In the genomic region with DNA sequence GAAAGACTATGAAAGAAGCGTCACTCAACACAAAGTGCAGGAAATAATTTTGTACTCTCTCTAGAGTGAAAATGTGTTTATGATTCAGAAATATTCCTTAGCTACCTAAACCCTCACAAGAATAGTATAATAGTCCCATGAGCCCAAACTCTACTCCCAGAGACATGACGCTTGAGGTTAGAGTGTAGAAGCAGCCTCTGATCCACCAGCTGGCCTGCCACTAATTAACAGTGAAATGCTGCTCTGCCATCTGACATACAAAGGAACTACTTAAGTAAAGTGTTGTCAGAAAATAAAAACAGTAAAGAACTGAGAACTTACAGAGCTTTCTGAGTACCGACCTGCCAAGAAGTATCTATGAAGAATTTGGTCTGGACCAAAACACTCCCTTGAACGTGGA, we compare ENCODE assay signal across 32 mouse cellular contexts. TPM values are rescaled to one million over a fixed set of nuclear protein-coding genes. Genes with fewer than 3 reads are reported as not detected.
DNase-seq lines count a peak whose midpoint lies in the region; ATAC-seq and TF ChIP-seq lines count a peak whose summit lies in the region.
"Had no signal": no experiment of that assay in that cellular context is flagged by ENCODE, and none has a peak within 500 bp of the region (broad histone marks: within the 10 kb centered on the region; RNA-seq: fewer than 3 reads in every experiment).

No protein-coding gene starts in this region.

- no peaks in the 10 kb centered on the region for H3K9me3 ChIP-seq in forebrain, embryonic 13.5 days (replicated peaks)
- H3K9me3 ChIP-seq in forebrain, embryonic 11.5 days (ENCODE audit: control insufficient read depth, low read length): no peaks in the 10 kb centered on the region
- H3K9me3 ChIP-seq in forebrain, postnatal 0 days (ENCODE audit: low read length): no peaks in the 10 kb centered on the region
- H3K9me3 ChIP-seq in forebrain, embryonic 16.5 days (ENCODE audit: control insufficient read depth, low read length): no peaks in the 10 kb centered on the region
- no peaks in the 10 kb centered on the region for H3K9me3 ChIP-seq in limb, embryonic 10.5 days (replicated peaks)
- H3K9me3 ChIP-seq: embryonic facial prominence, embryonic 15.5 days; G1E; heart, embryonic 10.5 days; heart, embryonic 13.5 days had no signal

- 74% methylated on average over 4 of the region's 4 CpGs for WGBS in forebrain, embryonic 13.5 days
- 86% methylated on average over 4 of the region's 4 CpGs for WGBS in forebrain, embryonic 11.5 days
- WGBS in forebrain, postnatal 0 days: 58% methylated on average over 4 of the region's 4 CpGs
- 57% methylated on average over 4 of the region's 4 CpGs for WGBS in forebrain, embryonic 16.5 days
- WGBS in limb, embryonic 10.5 days: 69% methylated on average over 4 of the region's 4 CpGs

- H3K9ac ChIP-seq in forebrain, embryonic 13.5 days: no peak overlapping the region
- H3K9ac ChIP-seq in forebrain, embryonic 11.5 days (ENCODE audit: low read length): no peak overlapping the region
- no peak overlapping the region for H3K9ac ChIP-seq in forebrain, postnatal 0 days
- H3K9ac ChIP-seq in forebrain, embryonic 16.5 days (replicated peaks; ENCODE audit: low read depth, low read length): no peak overlapping the region
- H3K9ac ChIP-seq: embryonic facial prominence, embryonic 15.5 days; heart, embryonic 13.5 days; hindbrain, embryonic 14.5 days had no signal

- no peaks in the 10 kb centered on the region for H3K27me3 ChIP-seq in forebrain, embryonic 13.5 days
- H3K27me3 ChIP-seq in forebrain, embryonic 11.5 days (ENCODE audit: control insufficient read depth, insufficient read depth, low read length): no peaks in the 10 kb centered on the region
- no peaks in the 10 kb centered on the region for H3K27me3 ChIP-seq in forebrain, postnatal 0 days (ENCODE audit: insufficient read depth, low read length)
- no peaks in the 10 kb centered on the region for H3K27me3 ChIP-seq in forebrain, embryonic 16.5 days (replicated peaks; ENCODE audit: control insufficient read depth, insufficient read depth, low read length)
- H3K27me3 ChIP-seq in limb, embryonic 10.5 days (ENCODE audit: low read depth, poor library complexity, severe bottlenecking): no peaks in the 10 kb centered on the region
- H3K27me3 ChIP-seq: CH12.LX; embryonic facial prominence, embryonic 15.5 days; heart, embryonic 13.5 days had no signal

- ATAC-seq in forebrain, embryonic 13.5 days: 0 out of 2 replicates have a peak, but pooled peaks have one; percentile 50
- no peak for ATAC-seq in forebrain, embryonic 11.5 days (replicated peaks; ENCODE audit: low FRiP score)
- ATAC-seq in forebrain, postnatal 0 days: peak; percentile 68; the same call in 1 of the 2 replicates
- ATAC-seq in forebrain, embryonic 16.5 days: no peak
- ATAC-seq in monocyte, adult 5-6 weeks (replicated peaks; ENCODE audit: insufficient number of reproducible peaks, low FRiP score, low TSS enrichment, poor library complexity, severe bottlenecking): no peak
- ATAC-seq: hindbrain, postnatal 0 days; inflammation-experienced regulatory T-cells, adult 6 months had no signal

- no peak overlapping the region for H3K27ac ChIP-seq in forebrain, embryonic 13.5 days
- no peak overlapping the region for H3K27ac ChIP-seq in forebrain, embryonic 11.5 days (ENCODE audit: low read depth, low read length)
- no peak overlapping the region for H3K27ac ChIP-seq in forebrain, postnatal 0 days (ENCODE audit: low read depth, low read length)
- no peak overlapping the region for H3K27ac ChIP-seq in forebrain, embryonic 16.5 days (ENCODE audit: low read length)
- H3K27ac ChIP-seq in limb, embryonic 10.5 days: 0 out of 2 replicates have a peak overlapping the region, but pooled peaks have one; percentile 25
- H3K27ac ChIP-seq: embryonic facial prominence, embryonic 15.5 days; heart, adult 2 months; heart, embryonic 10.5 days; heart, embryonic 13.5 days; hindbrain, embryonic 14.5 days; hindbrain, postnatal 0 days had no signal

- TF ChIP-seq CTCF in forebrain, postnatal 0 days (IDR thresholded peaks at IDR 0.05; ENCODE audit: low read depth): no peak

- DNase-seq in forebrain, embryonic 11.5 days (ENCODE audit: low spot score): no peak
- no peak for DNase-seq in forebrain, postnatal 0 days
- DNase-seq in limb, embryonic 10.5 days (ENCODE audit: low spot score): no peak
- DNase-seq: adrenal gland, adult 2 months; adrenal gland, postnatal 14 days; B cell, adult 2 months; cerebellum, adult 11-12 months; cerebellum, adult 8-10 months; cerebellum, postnatal 10 days; cerebellum, postnatal 36 days; embryo, embryonic 11 days; gastrocnemius, postnatal 10 days; gastrocnemius, postnatal 36 days; heart, adult 2 months; heart, postnatal 14 days; heart, postnatal 4 days; kidney, adult 18-20 months had no signal

- H3K4me1 ChIP-seq in forebrain, embryonic 13.5 days: peaks cover 5% of the 10 kb centered on the region; the same call in 1 of the 2 replicates
- no peaks in the 10 kb centered on the region for H3K4me1 ChIP-seq in forebrain, embryonic 11.5 days (replicated peaks; ENCODE audit: control insufficient read depth, insufficient read depth, low read length)
- 0 out of 2 replicates have a peak, but pooled peaks cover 4% of the 10 kb centered on the region for H3K4me1 ChIP-seq in forebrain, postnatal 0 days (ENCODE audit: insufficient read depth)
- no peaks in the 10 kb centered on the region for H3K4me1 ChIP-seq in forebrain, embryonic 16.5 days (replicated peaks; ENCODE audit: control insufficient read depth, insufficient read depth, low read length)
- peaks cover 39% of the 10 kb centered on the region for H3K4me1 ChIP-seq in limb, embryonic 10.5 days
- H3K4me1 ChIP-seq: embryonic facial prominence, embryonic 15.5 days had no signal

- peaks cover 24% of the 10 kb centered on the region for H3K36me3 ChIP-seq in forebrain, embryonic 13.5 days (ENCODE audit: poor library complexity, severe bottlenecking)
- no peaks in the 10 kb centered on the region; the same call in 1 of the 2 replicates for H3K36me3 ChIP-seq in forebrain, embryonic 11.5 days (ENCODE audit: control insufficient read depth, insufficient read depth, low read length)
- 0 out of 2 replicates have a peak, but pooled peaks cover 3% of the 10 kb centered on the region for H3K36me3 ChIP-seq in forebrain, postnatal 0 days (ENCODE audit: insufficient read depth)
- peaks cover 4% of the 10 kb centered on the region; the same call in 1 of the 2 replicates for H3K36me3 ChIP-seq in forebrain, embryonic 16.5 days (ENCODE audit: control insufficient read depth, insufficient read depth)
- H3K36me3 ChIP-seq in limb, embryonic 10.5 days: peaks cover 36% of the 10 kb centered on the region

- no peak overlapping the region for H3K4me2 ChIP-seq in forebrain, embryonic 13.5 days
- no peak overlapping the region for H3K4me2 ChIP-seq in forebrain, embryonic 11.5 days (ENCODE audit: low read depth, low read length, severe bottlenecking)
- no peak overlapping the region for H3K4me2 ChIP-seq in forebrain, postnatal 0 days (ENCODE audit: low read depth)
- H3K4me2 ChIP-seq in forebrain, embryonic 16.5 days (ENCODE audit: low read length): no peak overlapping the region
- H3K4me2 ChIP-seq: embryonic facial prominence, embryonic 15.5 days; heart, embryonic 13.5 days; hindbrain, embryonic 14.5 days had no signal

- H3K4me3 ChIP-seq in forebrain, embryonic 13.5 days: no peak overlapping the region
- H3K4me3 ChIP-seq in forebrain, embryonic 11.5 days (ENCODE audit: low read depth, low read length): no peak overlapping the region
- H3K4me3 ChIP-seq in forebrain, postnatal 0 days (ENCODE audit: low read depth, low read length): no peak overlapping the region
- no peak overlapping the region for H3K4me3 ChIP-seq in forebrain, embryonic 16.5 days (replicated peaks; ENCODE audit: low read length)
- no peak overlapping the region for H3K4me3 ChIP-seq in limb, embryonic 10.5 days
- H3K4me3 ChIP-seq: embryonic facial prominence, embryonic 15.5 days; heart, adult 2 months; heart, embryonic 10.5 days; heart, embryonic 13.5 days had no signal

RNA-seq across cellular contexts. Expression of gene Gm20379, which starts 3.3 kb away (rescaled TPM):
- polyA plus RNA-seq in forebrain, embryonic 13.5 days (2015; fragmentation: Nextera tagmentation; extraction: Ambion mirVana): 1.2 and 1.7 TPM in 2 replicates
- polyA plus RNA-seq in forebrain, embryonic 11.5 days (2014; fragmentation: Nextera tagmentation; extraction: Ambion mirVana): 1.3 and 1.9 TPM in 2 replicates
- not detected in 2 replicates for total RNA-seq in forebrain, postnatal 0 days (2014; rRNA removed)
- 0.25 TPM in 1 of 2 replicates, not detected in the other for polyA plus RNA-seq in forebrain, postnatal 0 days (2015; fragmentation: Nextera tagmentation; extraction: Ambion mirVana)
- 1.1 TPM in 2 replicates for polyA plus RNA-seq in forebrain, embryonic 16.5 days (2015; fragmentation: Nextera tagmentation; extraction: Ambion mirVana)
- polyA plus RNA-seq in limb, embryonic 10.5 days (2016; fragmentation: Nextera tagmentation; extraction: Ambion mirVana): 0.98 and 1.4 TPM in 2 replicates
- total RNA-seq in monocyte, adult 5-6 weeks (2017): not detected in 3 replicates
- total RNA-seq: adrenal gland, adult 2 months; adrenal gland, postnatal 14 days; adrenal gland, postnatal 4 days; CH12.LX; G1E; gastrocnemius, adult 18-20 months; gastrocnemius, postnatal 10 days; gastrocnemius, postnatal 36 days; granulocyte monocyte progenitor cell, adult 5-6 weeks; heart, adult 2 months; heart, postnatal 14 days; heart, postnatal 4 days; hindbrain, postnatal 0 days had no signal
- polyA plus RNA-seq: adrenal gland, adult 2 months; cortical plate, adult 2 months; G1E; heart, adult 2 months had no signal

RNA-seq across cellular contexts. Expression of gene Dhfr, which starts 52.1 kb away (rescaled TPM):
- polyA plus RNA-seq in forebrain, embryonic 13.5 days (2015; fragmentation: Nextera tagmentation; extraction: Ambion mirVana): 17.6 and 19.5 TPM in 2 replicates
- 29.1 and 29.6 TPM in 2 replicates for polyA plus RNA-seq in forebrain, embryonic 11.5 days (2014; fragmentation: Nextera tagmentation; extraction: Ambion mirVana)
- 3.1 and 3.3 TPM in 2 replicates for total RNA-seq in forebrain, postnatal 0 days (2014; rRNA removed)
- 2.8 and 3.1 TPM in 2 replicates for polyA plus RNA-seq in forebrain, postnatal 0 days (2015; fragmentation: Nextera tagmentation; extraction: Ambion mirVana)
- 7.9 and 8.8 TPM in 2 replicates for polyA plus RNA-seq in forebrain, embryonic 16.5 days (2015; fragmentation: Nextera tagmentation; extraction: Ambion mirVana)
- 28.0 and 30.8 TPM in 2 replicates for polyA plus RNA-seq in limb, embryonic 10.5 days (2016; fragmentation: Nextera tagmentation; extraction: Ambion mirVana)
- 0.21 to 2.3 TPM (median 0.95 TPM) in 3 replicates for total RNA-seq in monocyte, adult 5-6 weeks (2017)

RNA-seq across cellular contexts. Expression of gene Msh3, which starts 52.3 kb away (rescaled TPM):
- polyA plus RNA-seq in forebrain, embryonic 13.5 days (2015; fragmentation: Nextera tagmentation; extraction: Ambion mirVana): 28.5 and 32.4 TPM in 2 replicates
- 39.0 and 43.8 TPM in 2 replicates for polyA plus RNA-seq in forebrain, embryonic 11.5 days (2014; fragmentation: Nextera tagmentation; extraction: Ambion mirVana)
- total RNA-seq in forebrain, postnatal 0 days (2014; rRNA removed): 26.9 and 33.6 TPM in 2 replicates
- 17.2 and 20.3 TPM in 2 replicates for polyA plus RNA-seq in forebrain, postnatal 0 days (2015; fragmentation: Nextera tagmentation; extraction: Ambion mirVana)
- polyA plus RNA-seq in forebrain, embryonic 16.5 days (2015; fragmentation: Nextera tagmentation; extraction: Ambion mirVana): 30.4 and 31.5 TPM in 2 replicates
- polyA plus RNA-seq in limb, embryonic 10.5 days (2016; fragmentation: Nextera tagmentation; extraction: Ambion mirVana): 33.5 and 37.7 TPM in 2 replicates
- total RNA-seq in monocyte, adult 5-6 weeks (2017): 20.4 to 46.6 TPM (median 29.4 TPM) in 3 replicates

Comparison
In these comparisons a context has a peak if more than half of its experiments do, and no peak if none do; other contexts are left out.
1. ATAC-seq: peak in forebrain, embryonic 13.5 days (single experiment) and forebrain, postnatal 0 days (single experiment); none in forebrain, embryonic 11.5 days (single experiment), forebrain, embryonic 16.5 days (single experiment) and monocyte, adult 5-6 weeks (single experiment).